ENCODE assay signal across 10 mouse cellular contexts in genomic region chr1:71650741-71651140, GRCm38 (mm10). TPM values are rescaled to one million over a fixed set of nuclear protein-coding genes. Genes with fewer than 3 reads are reported as not detected.
A peak's percentile ranks its signal among the peaks of the same experiment; 100 is the strongest.
DNase-seq lines count a peak whose midpoint lies in the region; ATAC-seq and TF ChIP-seq lines count a peak whose summit lies in the region.
"Had no signal": no experiment of that assay in that cellular context is flagged by ENCODE, and none has a peak within 500 bp of the region (broad histone marks: within the 10 kb centered on the region; RNA-seq: fewer than 3 reads in every experiment).

No protein-coding gene starts in this region.

- ATAC-seq in lung, embryonic 16.5 days (ENCODE audit: low read depth): no peak
- ATAC-seq in stomach, embryonic 15.5 days (ENCODE audit: insufficient read depth, low FRiP score, low read depth): no peak
- no peak for ATAC-seq in monocyte, adult 5-6 weeks (replicated peaks; ENCODE audit: insufficient number of reproducible peaks, low FRiP score, low TSS enrichment, poor library complexity, severe bottlenecking)
- ATAC-seq: activated CD4-positive, CD25-positive, alpha-beta regulatory T cell, adult 4 months had no signal

- peak overlapping the region; percentile 90 for H3K4me2 ChIP-seq in lung, embryonic 16.5 days (ENCODE audit: low read depth, low read length)
- H3K4me2 ChIP-seq in stomach, embryonic 15.5 days: peak overlapping the region; percentile 90

- no peak overlapping the region for H3K27ac ChIP-seq in lung, embryonic 16.5 days (ENCODE audit: low read length)
- H3K27ac ChIP-seq in embryonic fibroblast, embryonic 13.5 days (ENCODE audit: insufficient read depth, low read length): peak overlapping the region; percentile 92
- no peak overlapping the region for H3K27ac ChIP-seq in stomach, embryonic 15.5 days

- no peak; the same call in 1 of the 2 replicates for TF ChIP-seq POLR2A in embryonic fibroblast, embryonic 13.5 days (IDR thresholded peaks at IDR 0.05; ENCODE audit: low read depth, low read length)

- H3K36me3 ChIP-seq in lung, embryonic 16.5 days (ENCODE audit: control insufficient read depth, insufficient read depth, low read length): peaks cover 11% of the 10 kb centered on the region
- peaks cover 4% of the 10 kb centered on the region; the same call in 1 of the 2 replicates for H3K36me3 ChIP-seq in stomach, embryonic 15.5 days

- DNase-seq in lung, postnatal 14 days: no peak
- peak; percentile 24 for DNase-seq in kidney, postnatal 10 days
- no peak for DNase-seq in MN1 (ENCODE audit: low spot score)
- DNase-seq in left cerebral cortex, adult 11 months (ENCODE audit: low spot score): no peak
- DNase-seq: gastrocnemius, postnatal 10 days had no signal

- H3K9ac ChIP-seq in lung, embryonic 16.5 days (ENCODE audit: low read length): peak overlapping the region; percentile 17; the same call in 1 of the 2 replicates
- H3K9ac ChIP-seq in stomach, embryonic 15.5 days: no peak overlapping the region; the same call in 1 of the 2 replicates

- H3K4me3 ChIP-seq in lung, embryonic 16.5 days (ENCODE audit: low read length): peak overlapping the region; percentile 80
- H3K4me3 ChIP-seq in embryonic fibroblast, embryonic 13.5 days (ENCODE audit: insufficient read depth, low read length): peak overlapping the region; percentile 87
- H3K4me3 ChIP-seq in stomach, embryonic 15.5 days (replicated peaks): peak overlapping the region; percentile 65; the same call in 1 of the 2 replicates

- peaks cover 15% of the 10 kb centered on the region for H3K4me1 ChIP-seq in lung, embryonic 16.5 days (replicated peaks; ENCODE audit: control insufficient read depth, insufficient read depth, low read length)
- peaks cover 7% of the 10 kb centered on the region; the same call in 1 of the 2 replicates for H3K4me1 ChIP-seq in embryonic fibroblast, embryonic 13.5 days (ENCODE audit: control insufficient read depth, insufficient read depth, low read length)
- H3K4me1 ChIP-seq in stomach, embryonic 15.5 days: 0 out of 2 replicates have a peak, but pooled peaks cover 11% of the 10 kb centered on the region

- H3K9me3 ChIP-seq in lung, embryonic 16.5 days (ENCODE audit: control insufficient read depth, low read length): no peaks in the 10 kb centered on the region
- H3K9me3 ChIP-seq in stomach, embryonic 15.5 days: no peaks in the 10 kb centered on the region

- 28% methylated on average over 6 of the region's 6 CpGs for WGBS in lung, embryonic 16.5 days
- 19% methylated on average over 6 of the region's 6 CpGs for WGBS in stomach, embryonic 15.5 days

- TF ChIP-seq CTCF in embryonic fibroblast, embryonic 13.5 days (IDR thresholded peaks at IDR 0.05; ENCODE audit: borderline replicate concordance, insufficient read depth, low read length): no peak

- no peaks in the 10 kb centered on the region for H3K27me3 ChIP-seq in lung, embryonic 16.5 days (ENCODE audit: control insufficient read depth, insufficient read depth, low read depth, low read length)
- H3K27me3 ChIP-seq in stomach, embryonic 15.5 days (replicated peaks): no peaks in the 10 kb centered on the region

RNA-seq across cellular contexts. Expression of gene Fn1, which starts 2.3 kb away (rescaled TPM):
- 185 and 189 TPM in 2 replicates for polyA plus RNA-seq in lung, embryonic 16.5 days (2015; fragmentation: Nextera tagmentation; extraction: Ambion mirVana)
- 3,197 and 4,910 TPM in 2 replicates for polyA plus RNA-seq in embryonic fibroblast, embryonic 13.5 days (2011; ENCODE audit: insufficient read length, low read depth, missing spikeins)
- 117 and 124 TPM in 2 replicates for polyA plus RNA-seq in stomach, embryonic 15.5 days (2015; fragmentation: Nextera tagmentation; extraction: Ambion mirVana)
- total RNA-seq in monocyte, adult 5-6 weeks (2017): 9.3 to 15.8 TPM (median 9.9 TPM) in 3 replicates

Comparison
In these comparisons a context has a peak if more than half of its experiments do, and no peak if none do; other contexts are left out.
1. RNA of gene Fn1, which starts 2.3 kb away (polyA plus RNA-seq): 3,197 to 4,910 TPM in embryonic fibroblast, embryonic 13.5 days; 185 to 189 TPM in lung, embryonic 16.5 days and 117 to 124 TPM in stomach, embryonic 15.5 days; every median in the first group is over 10 times any median in the second.
2. Peak in every context shown above with its lines, with median percentiles within 50 percentile points of each other: H3K4me3 ChIP-seq.